Mouse (Mus musculus) spleen, adult 18-20 months (tissue): ENCODE measurements around the gene Tcp11.

ENCODE experiments used
- DNase-seq, 2 experiments: peaks; one replicate each; pipeline ENCODE4 v3.0.0; 2022; ENCODE audit warnings: mixed read lengths in 2 of 2

Tcp11 gene

GRCm38 (mm10) chr17:28082863-28083262 lies 2.4 kb upstream of the Tcp11 start:
- DNase-seq: no peak

GRCm38 (mm10) chr17:28081856-28082255 lies 1.4 kb upstream of the Tcp11 start:
- no peak for DNase-seq

- peak in 1 of 2 experiments; percentile 38 for DNase-seq
Measured at GRCm38 (mm10) chr17:28081385-28081784, 946 bp upstream of the Tcp11 start.

- no peak for DNase-seq
Measured at GRCm38 (mm10) chr17:28080817-28081165, 352 bp upstream of the Tcp11 start.

- DNase-seq: peak; percentile 53 to 84
Measured at GRCm38 (mm10) chr17:28079618-28080017, 821 bp downstream of the Tcp11 start.

GRCm38 (mm10) chr17:28078028-28078427 lies 2.4 kb downstream of the Tcp11 start:
- DNase-seq: no peak

- no peak for DNase-seq
Measured at GRCm38 (mm10) chr17:28074486-28074885, 6.0 kb downstream of the Tcp11 start.

- no peak for DNase-seq
Measured at GRCm38 (mm10) chr17:28072730-28073129, 7.7 kb downstream of the Tcp11 start.

- DNase-seq: no peak
Measured at GRCm38 (mm10) chr17:28070256-28070655, 10.2 kb downstream of the Tcp11 start.

GRCm38 (mm10) chr17:28069446-28069845 lies 11.0 kb downstream of the Tcp11 start:
- DNase-seq: no peak

GRCm38 (mm10) chr17:28067303-28067702 lies 13.1 kb downstream of the Tcp11 start:
- DNase-seq: no peak

GRCm38 (mm10) chr17:28063163-28063562 lies 17.3 kb downstream of the Tcp11 start:
- no peak for DNase-seq

GRCm38 (mm10) chr17:28062710-28063109 lies 17.7 kb downstream of the Tcp11 start:
- DNase-seq: no peak

GRCm38 (mm10) chr17:28061472-28061871 lies 19.0 kb downstream of the Tcp11 start:
- no peak for DNase-seq

GRCm38 (mm10) chr17:28060681-28061080 lies 19.8 kb downstream of the Tcp11 start:
- DNase-seq: no peak

- DNase-seq: no peak
Measured at GRCm38 (mm10) chr17:28058346-28058745, 22.1 kb downstream of the Tcp11 start.

GRCm38 (mm10) chr17:28052293-28052863 lies 28.1 kb downstream of the Tcp11 start:
- no peak for DNase-seq

GRCm38 (mm10) chr17:28050210-28050609 lies 30.2 kb downstream of the Tcp11 start:
- DNase-seq: no peak

GRCm38 (mm10) chr17:28048425-28048824 lies 32.0 kb downstream of the Tcp11 start:
- DNase-seq: no peak

- no peak for DNase-seq
Measured at GRCm38 (mm10) chr17:28047520-28047919, 32.9 kb downstream of the Tcp11 start.

- no peak for DNase-seq
Measured at GRCm38 (mm10) chr17:28047017-28047416, 33.4 kb downstream of the Tcp11 start.

GRCm38 (mm10) chr17:28042299-28042771 lies 38.1 kb downstream of the Tcp11 start:
- DNase-seq: no peak

GRCm38 (mm10) chr17:28041298-28041697 lies 39.1 kb downstream of the Tcp11 start:
- no peak for DNase-seq

- no peak for DNase-seq
Measured at GRCm38 (mm10) chr17:28040620-28041019, 39.8 kb downstream of the Tcp11 start.
